Mouse (Mus musculus) G1E (cell line): ENCODE results near the gene Cic.

ENCODE experiments used
- CTCF ChIP-seq: IDR thresholded peaks from 2 replicates; pipeline ENCODE4 v1.5.1; 2012; ENCODE audit warnings: low read depth, low read length, inconsistent platforms, mixed read lengths
- GATA1 ChIP-seq: IDR thresholded peaks from 2 replicates; pipeline ENCODE4 v1.6.1; 2012; ENCODE audit warnings: borderline replicate concordance, low read length, inconsistent platforms, mixed read lengths
- GATA2 ChIP-seq: IDR thresholded peaks from 2 replicates; pipeline ENCODE4 v1.6.1; 2012; ENCODE audit warnings: low read depth, low read length, inconsistent platforms, borderline replicate concordance
- POLR2AphosphoS5 ChIP-seq: IDR thresholded peaks from 2 replicates; pipeline ENCODE4 v1.6.1; 2012; ENCODE audit warnings: low read depth, low read length, inconsistent platforms; ENCODE audit not compliant: insufficient replicate concordance
- TAL1 ChIP-seq: conservative IDR thresholded peaks from 2 replicates; pipeline ENCODE4 v1.6.1; 2012; ENCODE audit warnings: low read depth, low read length, inconsistent platforms, mixed read lengths

DNA sequence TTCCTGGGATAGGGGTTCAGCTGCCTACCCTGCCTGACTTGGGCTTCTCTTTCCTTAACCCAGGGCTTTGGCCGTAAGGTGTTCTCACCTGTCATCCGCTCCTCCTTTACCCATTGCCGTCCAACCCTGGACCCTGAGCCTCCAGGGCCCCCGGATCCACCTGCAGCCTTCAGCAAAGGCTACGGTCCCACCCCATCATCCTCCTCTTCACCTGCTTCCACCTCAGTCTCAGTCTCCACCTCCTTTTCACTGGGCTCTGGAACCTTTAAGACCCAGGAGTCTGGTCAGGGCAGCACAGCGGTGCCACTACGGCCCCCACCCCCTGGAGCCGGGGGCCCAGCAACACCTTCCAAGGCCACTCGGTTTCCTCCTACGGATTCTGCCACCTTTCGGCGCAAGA lies 20.5 kb downstream of the Cic start:
- TF ChIP-seq CTCF (no peak), GATA1 (no peak), GATA2 (no peak), POLR2AphosphoS5 (no peak), TAL1 (no peak)
